Mouse (Mus musculus) heart, adult 2 months (tissue): Measurements from ENCODE around the gene Gm1043.

ENCODE experiments used
- CTCF ChIP-seq: fragments of 200-600 bp; IDR thresholded peaks from 2 replicates; pipeline ENCODE4 v1.8.1; 2022; ENCODE audit warnings: antibody characterized with exemption, mild to moderate bottlenecking, moderate library complexity
- POLR2A ChIP-seq: fragments of 200-500 bp; IDR thresholded peaks from 2 replicates; pipeline ENCODE4 v1.6.1; 2011; ENCODE audit warnings: mild to moderate bottlenecking, low read depth, low read length, control low read depth; ENCODE audit not compliant: insufficient read depth

- TF ChIP-seq CTCF, result no peak
- TF ChIP-seq POLR2A, result no peak
Observed at GRCm38 (mm10) chr5:37204886-37205285, 119.7 kb downstream of the Gm1043 start.
